Mouse (Mus musculus) megakaryocyte, embryonic 14.5 days (primary cell): ENCODE results near the gene Grm5.

Experiments used
- FLI1 ChIP-seq: IDR thresholded peaks from 2 replicates; pipeline ENCODE4 v1.6.1; 2012; ENCODE audit warnings: low read length, inconsistent platforms, mixed read lengths
- GATA1 ChIP-seq: IDR thresholded peaks from 3 replicates; pipeline ENCODE4 v1.6.1; 2012; ENCODE audit warnings: mixed read lengths, low read length, inconsistent platforms, borderline replicate concordance

GRCm38 (mm10) chr7:88027411-88028132, 443.6 kb downstream of the Grm5 start:
- TF ChIP-seq FLI1 (no peak), GATA1 (no peak)
